Mouse (Mus musculus) brown adipose tissue, adult 24 weeks (tissue): ENCODE results near the gene Usp37. TPM values are rescaled to one million over a fixed set of nuclear protein-coding genes. Genes with fewer than 3 reads are reported as not detected.
"Not testable (repeated sequence)": the region's sequence is repeated elsewhere in the genome, so short reads cannot be mapped to it uniquely, and the experiment has no call there.

ENCODE experiments used
- H3K27ac ChIP-seq: fragments of 200-500 bp; replicated peaks from 2 replicates; pipeline ENCODE4 v1.5.1; 2012; ENCODE audit warnings: low read depth, mild to moderate bottlenecking, low read length
- H3K4me1 ChIP-seq: fragments of 200-500 bp; 2 replicates; pipeline ENCODE4 v1.6.1; 2012; ENCODE audit warnings: low read length, mixed read lengths; ENCODE audit not compliant: control insufficient read depth, insufficient read depth, insufficient read length
- H3K4me3 ChIP-seq: fragments of 200-500 bp; 2 replicates; pipeline ENCODE4 v1.5.1; 2012; ENCODE audit warnings: low read depth, mild to moderate bottlenecking, low read length, moderate library complexity; ENCODE audit not compliant: insufficient read depth
- polyA plus RNA-seq: library from polyadenylated mRNA; stranded (reverse); fragments of >200 nt; gene quantifications from 2 replicates; pipeline ENCODE4 v1.2.4, GENCODE M21; 2012; ENCODE audit not compliant: missing spikeins, insufficient read depth, insufficient read length

The Usp37 gene
- polyA plus RNA-seq, 1 experiment, result 3.4 TPM

DNA sequence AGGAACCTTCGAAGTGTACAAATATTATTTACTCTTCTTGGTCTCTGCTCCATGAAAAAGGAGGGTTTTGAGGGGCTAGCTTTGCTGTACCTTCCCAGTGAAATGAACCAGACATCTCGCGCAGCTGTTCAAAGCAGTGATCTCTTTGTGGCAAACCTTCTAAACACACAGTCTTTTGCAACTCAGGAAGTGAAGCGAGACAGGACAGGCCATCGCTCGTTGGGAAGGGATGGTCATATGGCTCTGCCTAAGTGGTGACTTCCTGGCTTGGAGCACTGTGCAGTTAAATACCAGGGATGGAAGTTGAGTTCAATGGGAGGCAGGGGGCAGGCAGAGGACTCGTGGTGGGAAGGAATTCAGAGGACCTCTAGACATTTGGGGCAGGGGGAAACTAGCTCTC lies 118.2 kb downstream of the Usp37 start:
- Histone ChIP-seq H3K27ac (no peak overlapping the region), H3K4me3 (no peak overlapping the region), H3K4me1 (no peaks in the 10 kb centered on the region)

- no peak overlapping the region for H3K4me3 ChIP-seq
- H3K27ac ChIP-seq, result no peak overlapping the region
- H3K4me1 ChIP-seq, result no peaks in the 10 kb centered on the region
Observed at GRCm38 (mm10) chr1:74423147-74423546, 120.9 kb downstream of the Usp37 start.

DNA sequence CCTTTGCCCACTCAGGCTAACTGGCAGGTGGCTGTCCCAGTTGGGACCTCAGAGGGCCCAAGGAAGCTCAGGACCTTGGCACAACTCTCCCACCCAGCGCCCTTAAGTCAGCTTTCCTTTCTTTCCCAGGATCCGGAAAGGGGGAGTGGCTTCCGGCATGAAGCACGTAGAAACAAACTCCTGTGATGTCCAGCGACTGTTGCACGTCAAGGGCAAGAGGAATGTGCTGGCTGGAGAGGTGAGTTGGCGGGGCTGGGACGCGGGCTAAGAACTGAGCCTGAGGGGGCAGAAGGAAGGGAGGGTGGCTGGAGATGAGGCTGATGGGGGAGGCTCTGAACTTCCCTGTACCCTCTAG lies 124.7 kb downstream of the Usp37 start:
- peak overlapping the region; percentile 26; the same call in 1 of the 2 replicates for H3K27ac ChIP-seq
- no peaks in the 10 kb centered on the region for H3K4me1 ChIP-seq
- H3K4me3 ChIP-seq, result no peak overlapping the region

- no peak overlapping the region for H3K4me3 ChIP-seq
- peak overlapping the region; percentile 26; the same call in 1 of the 2 replicates for H3K27ac ChIP-seq
- H3K4me1 ChIP-seq, result no peaks in the 10 kb centered on the region
Observed at GRCm38 (mm10) chr1:74418747-74419439, 125.2 kb downstream of the Usp37 start.

GRCm38 (mm10) chr1:74415143-74415542 lies 128.9 kb downstream of the Usp37 start:
- H3K4me1 ChIP-seq, result no peaks in the 10 kb centered on the region
- H3K27ac ChIP-seq, result no peak overlapping the region
- no peak overlapping the region for H3K4me3 ChIP-seq

DNA sequence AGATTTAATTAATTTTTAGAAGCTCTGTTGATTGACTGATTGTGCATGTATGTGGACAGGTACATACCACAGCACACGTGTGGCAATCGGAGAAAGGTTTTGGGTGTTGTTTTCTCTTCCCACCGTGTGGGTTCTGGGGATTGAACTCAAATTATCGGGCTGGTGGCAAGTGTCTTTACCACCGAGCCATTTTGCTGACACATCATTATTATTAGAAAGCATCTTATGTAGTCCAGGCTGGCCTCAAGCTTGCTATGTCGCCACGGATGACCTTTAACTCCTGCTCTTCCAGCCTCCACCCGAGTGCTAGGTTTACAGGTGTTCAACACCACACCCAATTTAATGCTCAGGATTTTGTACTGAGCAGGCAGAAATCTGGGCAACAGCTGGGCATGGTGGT lies 131.4 kb downstream of the Usp37 start:
- Histone ChIP-seq H3K27ac (no peak overlapping the region), H3K4me3 (no peak overlapping the region), H3K4me1 (no peaks in the 10 kb centered on the region)

- Histone ChIP-seq H3K27ac (no peak overlapping the region), H3K4me1 (no peaks in the 10 kb centered on the region), H3K4me3 (no peak overlapping the region)
Observed at GRCm38 (mm10) chr1:74411753-74412325, 132.2 kb downstream of the Usp37 start.

- Histone ChIP-seq H3K4me3 (no peak within 1 kb of the TSS), H3K4me1 (no peaks in the 10 kb centered on the region), H3K27ac (no peak within 1 kb of the TSS)
Observed at GRCm38 (mm10) chr1:74408589-74409504, 135.2 kb downstream of the Usp37 start, which contains the start of gene Vil1. Vil1 (plus strand) TSS chr1:74409376.

DNA sequence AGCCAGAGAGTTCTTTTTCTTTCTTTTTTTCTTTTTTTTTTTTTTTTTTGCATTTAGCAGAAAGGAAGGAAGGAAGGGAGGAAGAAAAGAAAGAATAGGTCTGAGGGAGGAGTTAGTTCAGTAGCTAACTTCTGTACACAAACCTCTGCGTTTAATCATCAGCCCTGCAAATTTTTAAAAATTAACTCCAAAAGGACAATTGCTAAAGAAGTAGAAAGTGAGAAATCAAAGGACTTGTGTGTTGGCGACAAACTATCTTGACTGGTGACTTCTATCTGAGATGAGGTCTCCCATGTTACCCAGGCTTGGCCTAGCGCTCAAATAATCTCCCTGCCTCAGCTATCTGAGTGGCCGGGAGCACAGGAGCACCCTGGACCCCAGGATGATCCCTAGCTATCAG lies 139.9 kb downstream of the Usp37 start:
- Histone ChIP-seq H3K4me3 (no peak overlapping the region), H3K27ac (no peak overlapping the region)

DNA sequence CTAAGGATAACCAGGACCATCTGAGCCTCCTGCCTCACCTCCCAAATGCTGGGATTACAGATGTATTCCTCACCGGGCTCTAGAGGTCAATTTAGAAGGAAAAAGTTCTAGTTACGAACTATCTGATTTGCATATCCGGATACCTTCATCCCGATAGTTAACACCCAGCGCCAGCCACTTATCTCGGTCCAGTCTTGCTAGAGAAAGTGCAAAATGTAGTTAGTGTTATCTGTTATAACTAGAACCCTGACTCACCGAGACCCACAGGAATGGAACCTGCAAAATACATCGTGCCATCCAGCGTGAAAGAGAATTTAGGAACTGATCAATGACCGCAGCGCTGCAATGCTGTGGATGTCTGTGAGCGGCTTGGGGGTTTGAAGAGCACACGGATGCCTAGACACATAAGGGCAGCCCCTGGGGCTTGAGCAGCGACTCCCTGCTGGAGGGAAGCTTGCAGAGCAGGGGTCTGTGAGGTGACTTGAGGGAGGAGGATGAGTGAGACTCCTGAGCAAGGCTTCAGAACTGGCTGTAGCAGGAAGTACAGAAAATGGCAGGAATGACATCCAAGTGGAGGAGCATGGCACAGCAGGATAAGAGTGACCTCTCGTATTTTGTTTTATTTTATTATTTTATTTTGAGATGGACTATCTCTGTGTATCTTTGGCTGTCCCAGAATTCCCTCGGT lies 142.9 kb downstream of the Usp37 start:
- H3K4me3 ChIP-seq, result no peak overlapping the region
- H3K27ac ChIP-seq, result no peak overlapping the region

More for the DNA sequence above, 139.9 kb downstream of the Usp37 start:
- H3K4me1 ChIP-seq, result no peaks in the 10 kb centered on the region

DNA sequence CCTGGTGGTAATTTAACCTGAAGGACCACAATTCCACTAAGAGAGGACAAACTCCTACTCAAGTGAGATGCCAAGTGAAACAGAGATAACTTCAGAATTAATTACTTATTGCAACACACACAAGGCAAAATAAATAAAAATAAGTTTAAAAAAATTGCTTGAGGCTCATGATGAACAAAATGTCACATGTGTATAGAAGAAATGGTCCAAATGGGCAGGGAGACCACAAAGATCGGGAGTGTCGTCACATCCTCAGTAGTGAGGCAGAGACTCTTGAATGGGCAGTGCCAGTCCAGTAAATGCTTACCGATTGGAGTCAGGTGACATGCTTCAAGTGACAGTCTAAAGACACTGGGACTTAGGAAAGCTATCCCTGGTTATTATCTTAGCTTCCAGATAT lies 143.6 kb downstream of the Usp37 start:
- H3K4me3 ChIP-seq, result no peak overlapping the region
- no peak overlapping the region for H3K27ac ChIP-seq
- H3K4me1 ChIP-seq, result no peaks in the 10 kb centered on the region

More for the DNA sequence above, 142.9 kb downstream of the Usp37 start:
- no peaks in the 10 kb centered on the region for H3K4me1 ChIP-seq

- H3K4me3 ChIP-seq, result peak overlapping the region; percentile 60
- H3K4me1 ChIP-seq, result no peaks in the 10 kb centered on the region; the same call in 1 of the 2 replicates
- peak overlapping the region; percentile 91 for H3K27ac ChIP-seq
Observed at GRCm38 (mm10) chr1:74397919-74398451, 146.1 kb downstream of the Usp37 start.

GRCm38 (mm10) chr1:74397268-74397918 lies 146.7 kb downstream of the Usp37 start:
- Histone ChIP-seq H3K4me3 (peak overlapping the region; percentile 60), H3K4me1 (no peaks in the 10 kb centered on the region; the same call in 1 of the 2 replicates), H3K27ac (peak overlapping the region; percentile 92)

- Histone ChIP-seq H3K4me3 (peak overlapping the region; percentile 53), H3K27ac (peak overlapping the region; percentile 92)
- not testable (repeated sequence) for H3K4me1 ChIP-seq
Observed at GRCm38 (mm10) chr1:74396456-74397222, 147.4 kb downstream of the Usp37 start.
